Mouse (Mus musculus): ENCODE measurements around the gene Sbk3. TPM values are rescaled to one million over a fixed set of nuclear protein-coding genes. Genes with fewer than 3 reads are reported as not detected.

Sbk3 gene
- polyA plus RNA-seq, 1 experiment: not detected

DNA sequence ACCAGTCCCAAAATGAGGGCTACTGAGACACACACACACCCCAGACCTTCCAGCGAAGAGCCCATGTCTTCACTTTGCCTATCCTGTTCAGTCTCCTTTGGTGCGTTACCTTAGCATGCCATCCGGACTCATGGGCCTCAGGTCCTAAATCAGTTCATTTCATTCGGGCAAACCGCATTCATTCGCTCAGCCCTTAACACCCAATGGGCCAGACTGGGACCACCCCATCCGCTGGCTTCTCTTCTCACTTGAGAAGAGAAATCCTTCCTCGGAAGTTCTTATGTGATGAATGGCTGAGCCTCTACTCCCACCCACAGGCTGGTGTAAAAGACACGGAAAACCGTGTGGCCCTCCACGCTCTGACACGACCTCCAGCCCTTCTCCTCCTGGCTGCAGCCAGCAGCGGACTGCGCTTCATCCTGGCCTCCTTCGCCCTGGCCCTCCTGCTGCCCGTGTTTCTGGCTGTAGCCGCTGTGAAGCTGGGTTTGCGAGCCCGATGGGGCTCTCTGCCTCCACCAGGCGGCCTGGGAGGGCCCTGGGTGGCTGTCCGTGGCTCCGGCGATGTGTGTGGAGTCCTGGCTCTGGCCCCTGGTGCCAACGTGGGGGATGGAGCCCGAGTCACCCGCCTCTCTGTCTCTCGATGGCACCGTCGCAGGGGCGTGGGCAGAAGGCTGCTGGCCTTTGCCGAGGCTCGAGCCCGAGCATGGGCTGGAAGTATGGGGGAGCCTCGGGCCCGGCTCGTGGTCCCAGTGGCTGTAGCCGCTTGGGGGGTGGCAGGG, 47.2 kb downstream of the Sbk3 start:
- no peak for TF ChIP-seq POLR2A (IDR thresholded peaks at IDR 0.05; ENCODE audit: borderline replicate concordance, control insufficient read depth, low read depth, low read length)
- no peak for TF ChIP-seq CTCF (IDR thresholded peaks at IDR 0.05; ENCODE audit: control insufficient read depth, insufficient read depth, low read length)
- H3K4me3 ChIP-seq (replicated peaks; ENCODE audit: control insufficient read depth, low read depth, low read length): no peak overlapping the region
- H3K4me1 ChIP-seq (ENCODE audit: control insufficient read depth, insufficient read depth, low read length): no peaks in the 10 kb centered on the region
- WGBS: 7% methylated on average over 37 of the region's 37 CpGs
- no peak overlapping the region for H3K27ac ChIP-seq (ENCODE audit: control insufficient read depth, insufficient read depth, low read depth, low read length, poor library complexity)

DNA sequence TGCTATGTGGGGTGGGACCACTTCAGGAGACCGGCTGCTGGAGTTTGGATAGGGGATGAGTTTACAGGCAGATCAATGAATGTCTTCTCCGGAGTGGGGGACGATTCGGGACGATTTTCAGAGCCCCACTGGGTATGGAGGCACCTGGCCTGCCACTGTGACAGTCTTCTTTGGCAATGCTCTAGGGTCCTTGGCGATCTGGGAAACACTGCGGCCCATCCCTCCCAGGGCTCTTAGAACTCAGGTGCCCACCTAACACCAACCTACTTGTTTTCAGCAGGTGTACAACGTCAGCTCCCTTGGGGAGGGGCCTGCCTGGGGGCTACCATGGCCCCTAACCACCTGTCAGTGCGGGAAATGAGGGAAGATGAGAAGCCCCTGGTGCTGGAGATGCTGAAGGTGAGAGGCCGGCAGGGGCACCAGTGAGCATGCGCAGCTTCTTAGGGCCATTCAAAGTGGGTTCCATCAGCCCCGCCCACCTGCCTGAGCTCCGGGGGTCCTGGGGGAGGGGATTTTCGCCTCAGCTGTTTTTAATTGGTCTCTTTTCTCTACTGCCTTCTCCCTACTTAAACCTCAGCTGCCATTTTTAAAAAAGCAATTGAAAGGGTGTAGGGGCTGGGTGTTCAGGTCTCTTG, 47.9 kb downstream of the Sbk3 start:
- TF ChIP-seq CTCF (IDR thresholded peaks at IDR 0.05; ENCODE audit: control insufficient read depth, insufficient read depth, low read length) (no peak), POLR2A (IDR thresholded peaks at IDR 0.05; ENCODE audit: borderline replicate concordance, control insufficient read depth, low read depth, low read length) (no peak)
- Histone ChIP-seq H3K4me3 (replicated peaks; ENCODE audit: control insufficient read depth, low read depth, low read length) (no peak overlapping the region), H3K27ac (ENCODE audit: control insufficient read depth, insufficient read depth, low read depth, low read length, poor library complexity) (no peak overlapping the region), H3K4me1 (ENCODE audit: control insufficient read depth, insufficient read depth, low read length) (no peaks in the 10 kb centered on the region)
- 2% methylated on average over 14 of the region's 14 CpGs for WGBS

GRCm38 (mm10) chr7:4922508-4922907, 48.5 kb downstream of the Sbk3 start:
- no peaks in the 10 kb centered on the region for H3K4me1 ChIP-seq (ENCODE audit: control insufficient read depth, insufficient read depth, low read length)
- WGBS: 2% methylated on average over 14 of the region's 14 CpGs
- TF ChIP-seq POLR2A (IDR thresholded peaks at IDR 0.05; ENCODE audit: borderline replicate concordance, control insufficient read depth, low read depth, low read length) (no peak), CTCF (IDR thresholded peaks at IDR 0.05; ENCODE audit: control insufficient read depth, insufficient read depth, low read length) (no peak)
- H3K4me3 ChIP-seq (replicated peaks; ENCODE audit: control insufficient read depth, low read depth, low read length): no peak overlapping the region
- H3K27ac ChIP-seq (ENCODE audit: control insufficient read depth, insufficient read depth, low read depth, low read length, poor library complexity): no peak overlapping the region

DNA sequence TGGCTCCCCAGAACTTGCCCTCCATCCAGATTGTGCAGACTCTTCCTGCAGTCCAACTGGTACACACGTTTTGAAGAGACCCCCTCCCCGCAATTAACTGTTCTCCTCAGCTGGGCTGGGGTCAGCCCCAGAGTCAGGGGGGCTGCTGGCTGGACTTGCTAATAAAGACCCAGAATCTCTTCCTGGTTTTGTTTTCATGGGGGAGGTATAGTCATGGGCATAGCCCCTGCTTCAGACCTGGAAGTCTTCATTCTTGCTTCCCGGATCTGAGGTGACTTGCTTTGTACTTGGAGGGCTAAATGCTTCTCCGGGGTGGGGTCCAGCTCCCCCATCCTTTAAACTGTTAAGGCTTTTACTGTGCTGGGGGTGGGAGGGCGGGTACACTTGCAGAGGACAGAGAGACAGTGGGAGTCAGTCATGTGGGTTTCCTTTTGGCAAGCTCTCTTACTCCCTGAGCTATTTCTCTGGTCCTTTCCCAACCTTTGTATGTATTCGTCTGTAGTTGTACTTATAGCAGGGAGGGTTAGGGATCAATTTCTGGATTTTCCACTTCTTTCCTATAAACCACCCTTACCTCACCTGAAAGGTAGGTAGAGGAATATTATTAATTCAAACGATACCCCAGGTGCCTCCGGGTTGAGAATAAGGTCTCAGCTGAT, 49.0 kb downstream of the Sbk3 start, which contains the start of gene Nat14:
Nat14 (plus strand) TSS at position 205 of the 659 bp plus-strand sequence.
- TF ChIP-seq CTCF (IDR thresholded peaks at IDR 0.05; ENCODE audit: control insufficient read depth, insufficient read depth, low read length) (no peak), POLR2A (IDR thresholded peaks at IDR 0.05; ENCODE audit: borderline replicate concordance, control insufficient read depth, low read depth, low read length) (no peak)
- Histone ChIP-seq H3K4me1 (ENCODE audit: control insufficient read depth, insufficient read depth, low read length) (no peaks in the 10 kb centered on the region), H3K27ac (ENCODE audit: control insufficient read depth, insufficient read depth, low read depth, low read length, poor library complexity) (no peak within 1 kb of the TSS), H3K4me3 (replicated peaks; ENCODE audit: control insufficient read depth, low read depth, low read length) (no peak within 1 kb of the TSS)
- 29% methylated on average over 8 of the region's 8 CpGs for WGBS

GRCm38 (mm10) chr7:4920976-4921823, 49.8 kb downstream of the Sbk3 start:
- 56% methylated on average over 23 of the region's 23 CpGs for WGBS
- Histone ChIP-seq H3K4me1 (ENCODE audit: control insufficient read depth, insufficient read depth, low read length) (no peaks in the 10 kb centered on the region; the same call in 1 of the 2 replicates), H3K27ac (ENCODE audit: control insufficient read depth, insufficient read depth, low read depth, low read length, poor library complexity) (no peak overlapping the region), H3K4me3 (replicated peaks; ENCODE audit: control insufficient read depth, low read depth, low read length) (no peak overlapping the region)
- no peak for TF ChIP-seq CTCF (IDR thresholded peaks at IDR 0.05; ENCODE audit: control insufficient read depth, insufficient read depth, low read length)
- peak; percentile 8; the same call in 1 of the 2 replicates for TF ChIP-seq POLR2A (IDR thresholded peaks at IDR 0.05; ENCODE audit: borderline replicate concordance, control insufficient read depth, low read depth, low read length)

- no peak overlapping the region for H3K27ac ChIP-seq (ENCODE audit: control insufficient read depth, insufficient read depth, low read depth, low read length, poor library complexity)
- no peaks in the 10 kb centered on the region; the same call in 1 of the 2 replicates for H3K4me1 ChIP-seq (ENCODE audit: control insufficient read depth, insufficient read depth, low read length)
- 94% methylated on average over 19 of the region's 19 CpGs for WGBS
- no peak for TF ChIP-seq CTCF (IDR thresholded peaks at IDR 0.05; ENCODE audit: control insufficient read depth, insufficient read depth, low read length)
- no peak for TF ChIP-seq POLR2A (IDR thresholded peaks at IDR 0.05; ENCODE audit: borderline replicate concordance, control insufficient read depth, low read depth, low read length)
- no peak overlapping the region for H3K4me3 ChIP-seq (replicated peaks; ENCODE audit: control insufficient read depth, low read depth, low read length)
Observed at GRCm38 (mm10) chr7:4920496-4920895, 50.5 kb downstream of the Sbk3 start.

GRCm38 (mm10) chr7:4919971-4920370, 51.0 kb downstream of the Sbk3 start:
- 94% methylated on average over 21 of the region's 21 CpGs for WGBS

More at GRCm38 (mm10) chr7:4919971-4920370, 51.0 kb downstream of the Sbk3 start:
- TF ChIP-seq POLR2A (IDR thresholded peaks at IDR 0.05; ENCODE audit: borderline replicate concordance, control insufficient read depth, low read depth, low read length) (no peak), CTCF (IDR thresholded peaks at IDR 0.05; ENCODE audit: control insufficient read depth, insufficient read depth, low read length) (no peak)
- Histone ChIP-seq H3K4me3 (replicated peaks; ENCODE audit: control insufficient read depth, low read depth, low read length) (no peak overlapping the region), H3K27ac (ENCODE audit: control insufficient read depth, insufficient read depth, low read depth, low read length, poor library complexity) (no peak overlapping the region), H3K4me1 (ENCODE audit: control insufficient read depth, insufficient read depth, low read length) (no peaks in the 10 kb centered on the region; the same call in 1 of the 2 replicates)

Data from bone marrow, adult 2 months (tissue).